Mouse (Mus musculus) c-Kit-positive CD71-negative TER-119-negative erythroid progenitor cells, embryonic 14.5 days (primary cell): Measurements from ENCODE around the gene Meaf6.

Experiments
- DNase-seq: peaks from one replicate; pipeline ENCODE4 v3.0.0-alpha.2; 2013; ENCODE audit warnings: low read depth

Gene Meaf6

DNA sequence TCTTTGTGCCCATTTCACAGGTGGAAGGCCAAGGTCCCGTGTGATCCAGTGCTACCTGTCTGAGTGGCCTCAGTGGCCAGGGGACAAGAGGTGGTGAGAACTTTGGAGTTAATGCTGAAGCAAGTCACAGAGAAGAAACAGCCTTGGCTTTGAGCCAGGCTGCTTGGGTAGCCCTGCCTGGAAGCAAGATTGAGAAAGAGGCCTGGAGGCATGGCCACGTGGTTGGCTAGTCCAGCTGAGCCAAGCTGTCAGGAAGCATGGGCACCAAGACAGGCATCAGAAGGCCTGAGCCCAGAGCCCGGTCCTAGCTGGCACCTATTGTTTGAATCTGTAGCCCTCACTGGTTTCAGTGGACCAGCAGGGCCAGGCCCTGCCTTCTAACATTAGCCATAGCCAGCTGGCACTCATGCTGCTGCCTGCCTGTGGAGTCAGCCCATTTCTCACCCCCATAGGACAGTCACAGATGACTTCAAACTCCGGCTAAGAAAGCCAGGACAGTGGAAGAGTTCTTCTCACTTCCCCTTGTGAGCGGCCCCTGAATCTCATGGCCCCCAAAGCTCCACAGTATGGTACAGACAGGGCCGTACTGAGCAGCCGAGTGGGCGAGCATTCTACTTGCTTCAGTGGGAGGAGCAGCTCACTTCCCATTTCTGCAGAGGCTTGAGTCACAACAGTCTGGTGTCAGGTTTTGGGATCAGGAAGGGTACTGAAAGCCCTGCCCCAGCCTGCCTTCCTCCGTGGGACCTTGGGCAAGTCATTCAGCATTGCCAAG is 31.3 kb downstream of the Meaf6 start:
- DNase-seq, result no peak

DNA sequence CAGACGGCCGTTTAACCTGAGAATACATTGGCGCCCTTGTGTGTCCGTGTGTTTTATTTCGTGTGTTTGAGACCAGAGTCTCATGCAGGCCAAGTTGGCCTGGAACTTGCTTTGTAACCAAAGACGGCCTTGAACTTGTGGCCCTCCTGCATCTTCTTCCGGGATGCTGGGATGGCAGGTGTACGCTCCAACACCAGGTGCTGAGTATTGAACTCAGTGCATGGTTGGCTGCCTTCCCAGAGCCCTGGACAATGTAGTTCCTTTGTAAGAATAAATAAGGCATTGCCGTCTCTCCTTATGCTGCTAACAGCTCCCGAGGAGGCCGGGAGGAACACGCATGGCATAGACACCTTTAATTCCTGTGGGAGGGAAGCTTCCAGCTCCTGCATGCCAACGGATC is 32.0 kb downstream of the Meaf6 start:
- DNase-seq, result no peak

DNA sequence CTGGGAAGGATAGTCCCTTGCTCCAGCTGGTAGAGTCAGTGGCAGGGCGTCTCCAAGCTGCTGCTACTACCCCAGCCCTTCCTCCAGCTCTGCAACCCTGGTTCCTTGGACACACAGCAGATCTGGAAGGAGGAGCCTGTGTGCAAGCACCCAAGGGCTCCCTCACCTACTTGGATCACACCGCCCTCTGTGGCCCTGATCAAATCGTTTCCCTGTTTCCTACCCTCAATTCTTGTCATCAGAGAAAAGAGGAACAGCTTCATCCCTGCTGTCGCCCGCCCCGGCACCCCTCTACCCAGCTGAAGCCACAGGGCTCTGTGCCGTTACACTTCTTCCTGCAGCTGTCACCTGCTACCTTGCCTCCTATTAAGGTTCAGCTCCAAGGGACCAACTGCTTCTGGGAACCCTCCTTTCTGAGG is 33.0 kb downstream of the Meaf6 start:
- DNase-seq, result no peak

DNA sequence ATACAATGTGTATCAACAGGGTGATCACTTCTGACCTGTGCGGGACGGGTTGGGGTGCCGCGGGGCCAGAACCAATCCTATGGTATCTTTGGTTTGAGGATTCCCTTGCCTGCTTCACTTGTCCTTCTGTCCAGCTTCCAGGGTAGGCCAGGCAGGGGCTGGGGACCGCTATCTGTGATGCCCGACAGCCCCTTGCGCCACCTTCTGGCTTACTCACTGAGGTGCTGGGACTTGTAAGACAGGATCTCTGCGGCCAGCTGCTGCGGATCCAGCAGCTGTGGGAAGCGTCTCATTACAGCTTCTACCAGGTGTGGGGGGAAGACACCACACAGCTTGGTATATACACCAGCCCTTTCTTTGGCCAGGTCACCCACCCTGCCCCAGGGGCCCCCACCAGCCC is 34.1 kb downstream of the Meaf6 start:
- DNase-seq, result no peak

DNA sequence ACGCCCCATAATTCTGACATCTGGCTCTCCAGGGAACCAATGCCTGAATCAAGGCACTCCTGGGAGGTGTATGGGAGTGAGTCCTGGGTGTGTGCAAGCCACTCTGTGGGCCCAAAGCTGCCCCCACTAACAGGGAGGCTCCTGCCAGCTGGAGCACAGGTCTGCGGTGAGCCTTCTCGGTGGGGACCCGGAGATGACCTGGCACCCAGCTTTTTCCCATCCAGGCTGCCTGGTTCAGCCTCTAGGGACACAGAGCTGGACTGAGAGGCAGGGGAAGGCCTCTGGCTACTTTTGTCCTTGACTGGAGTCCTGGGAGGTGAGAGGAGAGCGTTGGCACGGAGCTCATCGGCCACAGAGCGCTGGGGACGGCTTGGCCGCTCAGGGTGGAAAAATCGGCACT is 34.8 kb downstream of the Meaf6 start:
- no peak for DNase-seq

DNA sequence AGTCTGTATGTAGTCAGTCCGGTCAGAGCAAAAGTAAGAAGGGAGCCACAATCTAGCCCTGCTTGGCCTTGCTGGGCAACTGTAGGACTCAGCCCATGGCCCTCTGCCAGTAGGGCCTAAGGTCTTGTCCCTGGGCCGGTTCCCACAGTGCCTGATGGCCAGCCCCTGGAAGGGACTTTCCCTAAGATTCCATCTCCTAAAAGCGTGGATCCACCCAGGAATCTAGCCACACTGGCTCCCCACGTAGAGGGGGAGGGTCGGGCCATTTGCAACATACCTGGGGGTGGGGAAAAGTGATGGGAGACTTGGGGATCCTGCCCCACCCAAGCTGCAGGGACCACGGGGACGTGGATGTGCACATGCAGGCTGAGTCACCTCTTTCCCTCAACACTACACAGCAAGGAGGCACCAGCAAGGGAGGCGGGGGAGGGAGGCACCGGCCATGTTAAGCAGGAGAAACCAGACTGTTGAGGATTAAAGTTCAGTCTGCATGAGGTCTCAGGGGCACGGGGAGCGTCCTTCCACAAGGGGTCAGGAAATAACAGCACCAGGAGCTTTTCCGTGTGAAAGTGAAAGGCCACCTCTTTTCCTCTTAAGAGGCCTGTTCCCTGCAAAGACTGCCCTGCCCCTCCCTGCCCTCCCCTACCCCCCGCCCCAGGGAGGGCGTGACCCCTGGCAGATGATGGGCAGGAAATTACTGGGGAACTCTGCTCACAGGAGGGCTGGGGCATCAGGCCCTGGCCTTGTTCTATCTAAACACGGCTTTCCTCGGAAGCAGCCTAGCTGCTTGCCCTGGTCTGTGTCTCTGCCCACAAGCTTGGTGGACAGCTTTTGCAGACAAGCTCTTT is 37.7 kb downstream of the Meaf6 start:
- no peak for DNase-seq

DNA sequence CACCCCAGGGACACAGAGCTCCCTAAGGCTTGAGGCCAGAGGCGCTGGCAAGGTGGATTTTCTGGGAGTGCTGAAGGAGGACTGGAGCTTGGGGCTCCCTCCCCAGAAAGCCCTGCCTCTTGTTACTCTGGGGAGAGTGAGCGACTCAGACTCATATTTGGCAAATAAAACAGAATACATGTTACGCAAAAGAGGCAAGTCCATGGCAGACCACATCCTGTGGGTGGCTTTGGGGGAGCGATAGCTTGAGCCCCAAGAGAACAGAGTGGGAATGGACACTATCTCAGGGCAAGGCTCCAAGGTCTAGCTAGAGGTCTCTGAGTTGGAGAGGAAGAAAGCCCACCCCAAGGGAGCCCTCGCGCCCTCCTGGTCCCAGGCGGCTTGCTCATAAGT is 38.3 kb downstream of the Meaf6 start:
- no peak for DNase-seq

DNA sequence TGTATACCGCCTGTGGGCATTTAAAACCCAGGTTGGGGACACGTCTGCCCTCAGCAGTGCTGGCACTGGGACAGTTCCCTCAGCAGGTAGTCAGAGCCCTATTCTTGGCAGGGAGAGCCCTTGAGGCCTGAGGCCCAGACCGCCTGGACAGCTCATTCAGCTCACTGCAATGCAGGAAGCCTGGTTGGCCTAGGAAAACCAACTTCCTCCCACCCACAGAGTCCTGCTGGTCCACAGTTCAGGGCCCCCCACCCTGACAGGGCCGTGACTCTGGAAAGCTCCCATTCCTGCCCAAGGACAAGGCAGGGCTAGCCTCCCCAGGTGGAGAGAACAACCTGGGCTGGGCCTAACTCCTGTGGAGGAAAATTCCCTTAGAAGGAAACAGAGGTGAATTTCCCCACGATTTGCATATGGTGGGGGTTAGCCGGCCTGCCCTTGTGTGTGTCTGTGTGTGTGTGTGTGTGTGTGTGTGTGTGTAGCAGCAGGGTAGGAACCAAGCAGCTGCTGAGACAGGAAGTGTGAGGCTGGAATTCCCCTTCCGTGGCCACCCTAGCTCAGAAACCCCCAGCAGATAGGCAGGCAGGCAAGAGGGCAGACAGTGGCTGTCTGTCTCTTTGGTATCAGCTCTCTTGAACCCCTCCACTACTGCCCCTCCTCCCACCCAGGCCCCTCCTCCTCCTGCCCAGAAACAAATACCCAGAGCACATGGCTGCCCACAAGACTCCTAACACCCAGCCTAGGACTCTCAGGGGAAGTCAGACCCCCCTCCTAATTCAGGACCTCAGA is 39.7 kb downstream of the Meaf6 start:
- no peak for DNase-seq

DNA sequence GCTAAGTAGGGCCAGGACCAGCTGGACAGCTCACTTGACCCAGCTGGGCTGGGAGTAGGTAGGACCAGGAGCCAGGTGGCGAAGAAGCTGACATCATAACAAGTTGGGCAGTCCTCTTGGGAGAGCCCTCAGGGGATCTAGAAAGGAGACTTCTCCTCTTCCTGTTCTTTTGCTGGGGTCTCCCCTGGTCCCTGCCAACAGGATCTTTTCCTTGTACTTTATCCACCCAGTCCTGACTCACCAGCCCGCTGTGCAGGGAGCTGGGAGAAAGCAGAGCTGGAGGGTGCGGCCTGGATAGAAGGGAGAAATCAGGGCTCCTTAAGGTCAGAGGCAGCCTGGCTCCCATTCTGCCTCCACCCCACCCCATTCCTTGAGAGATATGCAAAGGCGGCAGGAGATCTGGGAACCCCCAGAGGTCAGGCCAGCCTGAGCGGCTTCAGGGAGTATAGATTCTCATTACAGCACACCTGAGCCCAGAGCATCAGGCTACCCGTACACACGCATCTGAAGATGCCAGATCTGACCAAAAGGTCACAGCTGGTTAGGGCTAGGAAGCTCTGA is 40.5 kb downstream of the Meaf6 start:
- no peak for DNase-seq

DNA sequence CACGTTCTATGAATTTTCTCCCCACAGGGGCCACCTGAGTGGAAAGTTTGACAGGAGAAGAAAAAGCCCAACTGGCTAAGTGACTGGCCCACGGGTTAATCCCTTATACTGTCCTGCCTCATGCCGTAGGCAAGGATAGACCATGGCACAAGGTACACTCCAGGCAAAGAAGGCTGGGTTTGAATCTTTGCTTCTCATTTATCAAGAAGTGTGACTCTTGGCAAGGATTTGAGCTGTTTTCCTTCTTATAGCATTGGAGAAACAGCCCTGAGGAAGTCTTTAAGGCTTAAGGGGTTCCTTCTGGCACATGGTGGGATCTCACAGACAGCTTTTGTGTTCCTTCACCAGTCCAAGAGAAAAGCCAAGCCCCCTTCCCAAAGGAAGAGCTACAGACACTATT is 41.3 kb downstream of the Meaf6 start:
- DNase-seq, result no peak

DNA sequence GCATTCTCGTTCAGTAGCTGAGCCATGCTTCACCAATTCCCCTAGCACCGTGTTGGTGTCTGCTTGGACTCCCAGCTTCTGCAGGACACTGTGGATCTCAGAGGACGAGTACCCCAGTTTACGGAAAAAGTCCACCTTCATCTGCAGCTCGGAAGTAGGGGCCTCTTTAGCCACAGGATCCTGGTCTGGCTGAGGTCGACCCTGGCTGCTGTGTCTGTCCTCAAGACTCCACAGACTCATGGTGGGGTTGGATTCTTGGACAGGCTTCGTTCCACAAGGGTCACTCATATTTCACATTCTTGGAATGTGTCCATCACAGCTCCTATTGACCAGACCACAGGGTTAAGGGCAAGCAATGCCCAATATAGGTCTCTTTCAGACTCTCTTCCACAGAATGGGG is 41.8 kb downstream of the Meaf6 start:
- DNase-seq, result no peak

DNA sequence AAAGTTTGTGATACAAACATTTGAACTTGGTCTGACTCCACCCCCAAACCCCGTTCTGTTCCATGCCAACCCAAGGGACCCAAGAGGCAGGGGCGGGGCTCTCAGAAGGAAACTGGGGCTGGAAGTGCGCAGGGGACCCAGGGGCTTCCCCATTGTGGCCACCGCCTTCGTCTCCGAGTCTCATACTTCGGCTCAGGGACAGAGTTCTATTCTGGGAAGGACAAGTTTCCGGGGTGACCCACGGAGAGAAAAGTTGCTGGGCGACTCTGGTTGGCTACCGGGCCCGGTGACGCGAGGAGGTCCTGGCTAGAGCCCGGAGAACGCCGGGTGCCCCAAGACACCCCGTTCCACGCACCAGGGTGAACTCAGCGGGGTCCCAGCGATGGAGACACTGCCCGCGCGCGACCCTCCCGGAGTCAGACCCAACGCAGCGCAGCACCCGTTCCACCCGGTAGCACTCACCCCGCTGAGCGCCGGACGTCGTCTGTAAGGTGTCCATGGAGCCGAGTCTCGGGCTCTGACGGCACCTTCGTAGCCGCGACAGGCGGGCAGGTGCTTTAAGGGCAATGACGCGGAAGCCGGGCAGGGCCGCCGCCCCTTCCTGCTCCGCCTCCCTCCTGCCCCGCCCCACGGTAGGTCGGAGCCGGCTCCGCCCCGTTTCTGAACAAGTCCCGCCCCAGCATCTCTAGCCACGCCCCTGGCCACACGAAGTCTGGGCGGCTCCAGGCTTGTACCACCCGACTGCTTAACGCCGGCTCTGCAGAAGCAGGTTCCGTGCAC is 42.6 kb downstream of the Meaf6 start, which contains the start of gene Zc3h12a:
Gene Zc3h12a, minus strand, starts transcription at position 536 of the 780 bp plus-strand sequence.
- peak; percentile 80 for DNase-seq

DNA sequence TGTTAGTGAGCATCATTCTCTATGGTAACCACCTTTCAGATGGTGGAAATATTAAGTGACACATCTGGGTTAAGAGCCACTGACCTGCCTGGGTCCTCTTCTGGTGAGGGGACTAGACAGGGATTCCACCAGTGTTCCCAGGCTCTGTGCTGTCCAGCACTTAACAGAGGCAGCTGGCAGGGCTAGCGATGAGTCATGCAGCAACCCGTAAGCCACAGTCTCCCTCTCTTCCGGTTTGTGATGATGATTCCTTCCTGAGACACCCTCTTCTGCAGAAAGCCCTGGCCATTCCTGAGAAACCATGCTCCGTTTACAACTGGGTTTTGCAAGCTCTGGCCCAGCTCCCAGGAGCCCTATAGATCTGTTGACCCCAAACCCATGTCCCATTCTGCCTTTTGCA is 46.6 kb downstream of the Meaf6 start:
- no peak for DNase-seq

DNA sequence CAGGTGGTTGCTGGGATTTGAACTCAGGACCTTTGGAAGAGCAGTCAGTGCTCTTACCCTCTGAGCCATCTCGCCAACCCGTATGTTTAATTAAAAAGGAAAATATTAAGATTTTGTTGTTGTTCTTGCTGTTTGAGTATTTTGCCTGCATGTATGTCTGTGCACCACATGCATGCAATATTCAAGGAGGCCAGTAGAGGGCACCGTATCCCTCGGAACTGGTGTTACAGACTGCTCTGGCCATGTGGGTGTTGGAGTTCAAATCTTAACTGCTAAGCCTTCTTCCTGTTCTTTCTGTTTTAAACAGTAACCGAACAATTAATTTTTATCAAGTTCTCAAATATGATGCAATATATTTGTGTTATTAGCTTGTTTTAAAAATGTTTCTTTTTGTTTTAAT is 47.5 kb downstream of the Meaf6 start:
- DNase-seq, result peak; percentile 76

DNA sequence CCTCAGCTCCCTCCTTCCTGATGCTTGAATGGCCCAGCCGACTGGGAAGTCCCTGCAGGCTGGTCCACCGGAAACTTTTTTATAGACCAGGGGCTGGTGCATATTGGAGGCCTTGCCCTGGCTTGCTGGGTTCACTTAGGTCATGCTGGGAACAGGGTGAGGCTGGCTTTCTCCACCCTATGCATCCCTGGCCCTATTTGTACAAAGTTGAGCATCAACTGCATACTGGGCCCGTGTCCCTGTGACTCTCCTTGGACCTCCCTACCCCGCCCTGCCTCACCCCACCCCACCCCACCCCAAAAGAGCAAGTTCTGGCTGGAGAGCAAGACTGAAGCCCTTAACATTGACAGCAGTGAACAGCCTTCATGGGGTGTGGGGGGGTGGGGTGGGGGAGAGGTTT is 49.3 kb downstream of the Meaf6 start:
- DNase-seq, result no peak

DNA sequence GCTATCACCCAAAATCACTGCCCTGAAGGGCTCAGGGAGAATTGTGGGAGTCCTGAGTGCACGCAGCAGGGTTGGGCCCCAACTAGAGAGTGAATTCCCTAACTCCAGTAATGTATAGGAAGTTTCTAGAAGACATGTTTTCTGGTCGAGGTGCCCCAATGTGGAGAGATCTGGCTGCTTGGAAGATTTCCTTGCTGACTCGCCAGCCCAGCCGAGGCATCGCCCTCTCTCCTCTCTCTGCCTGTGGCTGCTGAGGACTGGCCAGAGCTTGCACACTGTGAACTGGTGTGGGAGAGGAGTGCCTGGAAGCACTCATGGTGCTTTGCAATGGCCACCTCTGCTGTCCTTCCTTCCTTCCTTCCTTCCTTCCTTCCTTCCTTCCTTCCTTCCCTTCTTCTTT is 49.7 kb downstream of the Meaf6 start:
- DNase-seq, result no peak

DNA sequence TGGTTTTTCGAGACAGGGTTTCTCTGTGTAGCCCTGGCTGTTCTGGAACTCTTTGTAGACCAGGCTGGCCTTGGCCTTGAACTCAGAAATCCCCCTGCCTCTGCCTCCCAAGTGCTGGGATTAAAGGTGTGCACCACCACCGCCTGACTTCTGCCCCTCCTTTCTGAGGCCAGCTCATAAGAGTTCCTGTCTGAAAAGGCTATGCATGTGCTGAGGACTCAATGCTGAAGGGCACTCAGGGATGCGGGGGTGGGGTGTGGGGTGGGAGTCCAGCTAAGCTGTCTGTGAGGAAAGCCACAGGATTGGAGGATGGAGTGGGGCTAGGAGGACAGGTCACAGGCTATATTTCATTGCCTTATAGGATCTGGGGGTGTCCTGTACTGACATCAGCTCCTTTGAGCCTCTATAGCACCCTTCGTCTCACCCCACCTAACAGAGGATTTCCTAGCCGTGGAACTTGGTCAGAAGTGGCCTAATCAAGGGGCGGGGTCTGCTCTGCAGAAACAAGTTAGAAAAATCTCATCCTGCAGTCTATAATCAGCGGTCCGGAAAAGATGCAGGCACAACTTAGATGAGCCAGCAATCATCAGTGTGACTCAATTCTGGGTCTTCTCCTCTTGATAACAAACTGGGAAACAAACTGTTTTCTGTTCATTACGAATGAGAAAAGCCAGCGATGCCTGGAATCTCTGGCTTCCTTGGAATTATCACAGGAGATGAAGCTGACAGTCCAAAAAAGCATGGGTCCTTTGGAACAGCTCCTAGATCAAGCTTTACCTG is 50.3 kb downstream of the Meaf6 start:
- DNase-seq, result no peak

DNA sequence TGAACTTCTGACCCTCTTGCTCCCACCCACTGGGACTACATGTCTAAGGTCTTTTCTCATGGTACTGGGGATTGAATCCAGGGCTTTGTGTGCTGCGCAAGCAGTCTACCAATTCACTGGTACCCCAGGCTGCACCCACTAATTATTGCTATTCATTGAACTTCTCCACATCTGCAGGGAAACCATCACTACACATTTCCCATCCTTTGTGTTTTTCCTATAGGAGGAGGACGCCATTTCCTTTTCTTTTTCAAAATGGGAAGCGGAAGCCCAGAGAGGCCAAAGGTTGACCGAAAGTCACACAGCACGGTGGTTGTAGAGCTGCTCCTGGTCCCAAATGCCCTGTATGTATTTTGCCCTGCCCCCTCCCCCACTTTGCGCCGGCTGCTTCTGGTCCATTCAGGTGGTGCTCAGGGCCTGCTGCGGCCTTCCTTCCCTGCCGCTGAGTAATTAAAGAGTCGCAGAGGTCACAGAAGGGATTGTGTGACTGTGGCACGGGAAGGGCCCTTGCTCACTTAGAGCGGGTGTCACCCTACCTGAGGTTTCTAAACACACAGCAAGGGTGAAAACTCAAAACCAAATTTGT is 51.5 kb downstream of the Meaf6 start:
- DNase-seq, result no peak

DNA sequence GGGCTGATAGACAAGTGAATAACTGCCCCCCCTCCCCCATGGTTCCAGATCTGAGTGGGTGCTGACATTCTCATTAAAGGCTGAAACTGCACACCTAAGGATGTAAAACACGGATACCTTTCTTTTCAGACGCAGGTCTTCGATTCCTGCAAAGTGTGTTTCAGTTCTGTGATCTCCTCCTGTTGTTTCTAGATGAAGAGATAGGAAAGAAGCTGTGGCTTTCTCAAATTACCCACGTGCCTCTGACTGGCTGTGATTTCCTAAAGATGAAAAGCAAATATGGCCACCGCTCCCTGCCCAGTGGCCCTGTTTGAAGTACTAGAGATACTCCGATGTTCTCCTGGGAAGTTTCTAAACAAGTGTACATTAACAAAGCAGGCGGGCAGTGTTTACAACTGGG is 53.4 kb downstream of the Meaf6 start:
- no peak for DNase-seq

DNA sequence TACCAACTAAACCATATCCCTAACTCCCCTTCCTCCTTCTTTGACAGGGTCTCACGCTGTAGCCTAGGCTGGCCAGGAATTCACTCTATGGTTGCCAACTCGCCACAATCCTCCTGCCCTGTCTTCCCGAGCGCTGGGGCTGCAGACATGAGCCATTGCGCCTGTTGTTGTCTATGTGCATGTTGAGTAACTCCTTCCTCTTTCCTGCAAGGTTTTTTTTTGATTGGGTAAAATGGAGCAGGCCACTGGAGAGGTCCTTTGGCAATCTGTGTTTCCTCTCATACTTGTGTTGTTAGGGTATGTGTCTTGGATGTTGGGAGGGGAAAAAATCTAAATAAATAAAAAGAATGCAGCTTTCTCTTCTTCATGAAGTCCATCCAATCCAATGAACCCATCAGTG is 59.3 kb downstream of the Meaf6 start:
- no peak for DNase-seq
